Mouse (Mus musculus) stomach, embryonic 14.5 days (tissue): ENCODE measurements at regions not wholly inside any gene's neighbourhood (a gene's known extent, or its start where the extent isn't known, plus 50 kb on each side); places are given as distances from the start of the nearest gene placed in this dataset.

Experiments
- ATAC-seq: fragments of 200-750 bp; cut with Nextera tagmentation; 2 replicates; pipeline ENCODE4 v1.8.0; 2017; ENCODE audit warnings: low read depth, moderate TSS enrichment; ENCODE audit not compliant: insufficient number of reproducible peaks, insufficient read depth, low FRiP score
- H3K27ac ChIP-seq: fragments of 300-500 bp; sonication (generic); 2 replicates; pipeline ENCODE4 v1.5.1; 2014; ENCODE audit warnings: mild to moderate bottlenecking, low read length, moderate library complexity, mixed read lengths
- H3K27me3 ChIP-seq: fragments of 300-500 bp; sonication (generic); 2 replicates; pipeline ENCODE4 v1.6.1; 2014; ENCODE audit warnings: low read length, control low read depth, mixed read lengths; ENCODE audit not compliant: control insufficient read depth, insufficient read depth
- H3K36me3 ChIP-seq: fragments of 300-500 bp; sonication (generic); 2 replicates; pipeline ENCODE4 v1.6.1; 2014; ENCODE audit warnings: mild to moderate bottlenecking, control low read depth, low read length, moderate library complexity, mixed read lengths; ENCODE audit not compliant: control insufficient read depth, insufficient read depth
- H3K4me1 ChIP-seq: fragments of 300-500 bp; sonication (generic); 2 replicates; pipeline ENCODE4 v1.6.1; 2014; ENCODE audit warnings: low read length, control low read depth, mixed read lengths; ENCODE audit not compliant: control insufficient read depth, insufficient read depth
- H3K4me2 ChIP-seq: fragments of 300-500 bp; sonication (generic); replicated peaks from 2 replicates; pipeline ENCODE4 v1.6.1; 2014; ENCODE audit warnings: low read depth, low read length, control low read depth
- H3K4me3 ChIP-seq: fragments of 300-500 bp; sonication (generic); 2 replicates; pipeline ENCODE4 v1.5.1; 2014; ENCODE audit warnings: low read depth, low read length, control low read depth
- H3K9ac ChIP-seq: fragments of 300-500 bp; sonication (generic); replicated peaks from 2 replicates; pipeline ENCODE4 v1.6.1; 2014; ENCODE audit warnings: low read depth, mild to moderate bottlenecking, control low read depth, low read length, moderate library complexity, mixed read lengths
- H3K9me3 ChIP-seq: fragments of 300-500 bp; sonication (generic); 2 replicates; pipeline ENCODE4 v1.6.1; 2016; ENCODE audit warnings: low read depth, low read length, control low read depth; ENCODE audit not compliant: control insufficient read depth
- WGBS: fragments of 180-500 bp; shearing (Covaris S2); extraction: QIAGEN DNeasy Blood & Tissue Kit; methylation state at CpG from one replicate; pipeline ENCODE4 v1.1.7; 2014; 5-methylcytosine and 5-hydroxymethylcytosine counted together

GRCm38 (mm10) chr15:90109445-90109988 is 114.6 kb upstream of the Alg10b start:
- no peaks in the 10 kb centered on the region for H3K4me1 ChIP-seq
- no peak overlapping the region for H3K9ac ChIP-seq
- no peaks in the 10 kb centered on the region for H3K36me3 ChIP-seq
- no peak overlapping the region for H3K27ac ChIP-seq
- no peaks in the 10 kb centered on the region for H3K9me3 ChIP-seq
- H3K4me3 ChIP-seq: no peak overlapping the region
- 82% methylated on average over 3 of the region's 3 CpGs for WGBS
- ATAC-seq: no peak
- no peak overlapping the region for H3K4me2 ChIP-seq
- H3K27me3 ChIP-seq: no peaks in the 10 kb centered on the region

- Histone ChIP-seq H3K36me3 (no peaks in the 10 kb centered on the region), H3K9ac (no peak overlapping the region), H3K27me3 (no peaks in the 10 kb centered on the region), H3K4me1 (no peaks in the 10 kb centered on the region), H3K4me2 (no peak overlapping the region), H3K9me3 (no peaks in the 10 kb centered on the region), H3K4me3 (no peak overlapping the region), H3K27ac (no peak overlapping the region)
- 62% methylated on average over 3 of the region's 3 CpGs for WGBS
- no peak for ATAC-seq
These were observed 110.5 kb upstream of the Alg10b start for GRCm38 (mm10) chr15:90113611-90114010.

GRCm38 (mm10) chr15:90119747-90120146 is 104.4 kb upstream of the Alg10b start:
- no peak for ATAC-seq
- H3K27me3 ChIP-seq: no peaks in the 10 kb centered on the region
- H3K4me3 ChIP-seq: no peak overlapping the region
- H3K4me1 ChIP-seq: no peaks in the 10 kb centered on the region
- 71% methylated on average over 3 of the region's 3 CpGs for WGBS
- no peak overlapping the region for H3K4me2 ChIP-seq
- no peaks in the 10 kb centered on the region for H3K9me3 ChIP-seq
- H3K9ac ChIP-seq: no peak overlapping the region
- H3K27ac ChIP-seq: no peak overlapping the region
- no peaks in the 10 kb centered on the region for H3K36me3 ChIP-seq

- Histone ChIP-seq H3K36me3 (no peaks in the 10 kb centered on the region), H3K4me1 (no peaks in the 10 kb centered on the region), H3K9me3 (no peaks in the 10 kb centered on the region), H3K4me2 (no peak overlapping the region), H3K27ac (no peak overlapping the region), H3K27me3 (no peaks in the 10 kb centered on the region), H3K4me3 (no peak overlapping the region), H3K9ac (no peak overlapping the region)
- 85% methylated on average over 8 of the region's 8 CpGs for WGBS
- ATAC-seq: 0 out of 2 replicates have a peak, but pooled peaks have one; percentile 37
These were observed 100.1 kb upstream of the Alg10b start for GRCm38 (mm10) chr15:90123999-90124398.

- no peak overlapping the region for H3K27ac ChIP-seq
- no peaks in the 10 kb centered on the region for H3K27me3 ChIP-seq
- ATAC-seq: no peak
- no peaks in the 10 kb centered on the region for H3K4me1 ChIP-seq
- WGBS: 73% methylated on average over 8 of the region's 8 CpGs
- no peak overlapping the region for H3K4me3 ChIP-seq
- no peaks in the 10 kb centered on the region for H3K9me3 ChIP-seq
- no peak overlapping the region for H3K4me2 ChIP-seq
- H3K9ac ChIP-seq: no peak overlapping the region
- H3K36me3 ChIP-seq: no peaks in the 10 kb centered on the region
These were observed 99.0 kb upstream of the Alg10b start for GRCm38 (mm10) chr15:90125146-90125545.

- Histone ChIP-seq H3K27ac (no peak overlapping the region), H3K9me3 (no peaks in the 10 kb centered on the region), H3K4me2 (no peak overlapping the region), H3K9ac (no peak overlapping the region), H3K4me1 (no peaks in the 10 kb centered on the region), H3K4me3 (no peak overlapping the region), H3K27me3 (no peaks in the 10 kb centered on the region), H3K36me3 (no peaks in the 10 kb centered on the region)
- WGBS: 84% methylated on average over 5 of the region's 5 CpGs
- no peak for ATAC-seq
These were observed 92.3 kb upstream of the Alg10b start for GRCm38 (mm10) chr15:90131777-90132176.

GRCm38 (mm10) chr15:90140966-90141365 is 83.1 kb upstream of the Alg10b start:
- Histone ChIP-seq H3K4me1 (no peaks in the 10 kb centered on the region), H3K4me2 (no peak overlapping the region), H3K9me3 (no peaks in the 10 kb centered on the region), H3K27me3 (no peaks in the 10 kb centered on the region), H3K36me3 (no peaks in the 10 kb centered on the region), H3K27ac (no peak overlapping the region), H3K4me3 (no peak overlapping the region), H3K9ac (no peak overlapping the region)
- ATAC-seq: no peak
- 48% methylated on average over 5 of the region's 5 CpGs for WGBS

GRCm38 (mm10) chr15:90148663-90149062 is 75.4 kb upstream of the Alg10b start:
- Histone ChIP-seq H3K27me3 (no peaks in the 10 kb centered on the region), H3K27ac (no peak overlapping the region), H3K9me3 (no peaks in the 10 kb centered on the region), H3K9ac (no peak overlapping the region), H3K4me3 (no peak overlapping the region), H3K4me2 (no peak overlapping the region), H3K36me3 (no peaks in the 10 kb centered on the region), H3K4me1 (no peaks in the 10 kb centered on the region)
- ATAC-seq: no peak

GRCm38 (mm10) chr15:90153821-90154560 is 70.1 kb upstream of the Alg10b start:
- Histone ChIP-seq H3K27me3 (no peaks in the 10 kb centered on the region), H3K9me3 (no peaks in the 10 kb centered on the region), H3K4me3 (no peak overlapping the region), H3K36me3 (no peaks in the 10 kb centered on the region), H3K27ac (no peak overlapping the region), H3K9ac (no peak overlapping the region), H3K4me1 (no peaks in the 10 kb centered on the region), H3K4me2 (no peak overlapping the region)
- no peak for ATAC-seq
- WGBS: 85% methylated on average over 10 of the region's 10 CpGs
